9 mouse cellular contexts compared by ENCODE assay signal in genomic region chr5:144466987-144467386, GRCm38 (mm10).
A peak's percentile ranks its signal among the peaks of the same experiment; 100 is the strongest.
DNase-seq lines count a peak whose midpoint lies in the region; ATAC-seq lines count a peak whose summit lies in the region.
"Had no signal": no experiment of that assay in that cellular context is flagged by ENCODE, and none has a peak within 500 bp of the region (broad histone marks: within the 10 kb centered on the region; RNA-seq: fewer than 3 reads in every experiment).

No protein-coding gene starts in this region.

- ATAC-seq in granulocyte monocyte progenitor cell, adult 5-6 weeks (replicated peaks; ENCODE audit: poor library complexity, severe bottlenecking), result 0 out of 2 replicates have a peak, but pooled peaks have one; percentile 12
- no peak for ATAC-seq in erythroid progenitor cell, adult 5-6 weeks (replicated peaks; ENCODE audit: low FRiP score, poor library complexity, severe bottlenecking)
- ATAC-seq: midbrain, embryonic 16.5 days had no signal

- peak; percentile 23 for DNase-seq in adrenal gland, postnatal 10 days
- no peak for DNase-seq in adrenal gland, adult 2 months
- DNase-seq in kidney, postnatal 10 days, result peak; percentile 11
- DNase-seq in kidney, postnatal 25 days, result no peak
- peak; percentile 73 for DNase-seq in ES-CJ7 (ENCODE audit: low read depth, low spot score)
- DNase-seq in left cerebral cortex, adult 11 months (ENCODE audit: low spot score), result no peak

Comparison
In these comparisons a context has a peak if more than half of its experiments do, and no peak if none do; other contexts are left out.
1. DNase-seq: peak in adrenal gland, postnatal 10 days (single experiment), kidney, postnatal 10 days (single experiment) and ES-CJ7 (single experiment); none in adrenal gland, adult 2 months (single experiment), kidney, postnatal 25 days (0 of 2) and left cerebral cortex, adult 11 months (single experiment).